Mouse (Mus musculus): Measurements from ENCODE around the gene Nfil3.
A peak's percentile ranks its signal among the peaks of the same experiment; 100 is the strongest.

Nfil3 gene

DNA sequence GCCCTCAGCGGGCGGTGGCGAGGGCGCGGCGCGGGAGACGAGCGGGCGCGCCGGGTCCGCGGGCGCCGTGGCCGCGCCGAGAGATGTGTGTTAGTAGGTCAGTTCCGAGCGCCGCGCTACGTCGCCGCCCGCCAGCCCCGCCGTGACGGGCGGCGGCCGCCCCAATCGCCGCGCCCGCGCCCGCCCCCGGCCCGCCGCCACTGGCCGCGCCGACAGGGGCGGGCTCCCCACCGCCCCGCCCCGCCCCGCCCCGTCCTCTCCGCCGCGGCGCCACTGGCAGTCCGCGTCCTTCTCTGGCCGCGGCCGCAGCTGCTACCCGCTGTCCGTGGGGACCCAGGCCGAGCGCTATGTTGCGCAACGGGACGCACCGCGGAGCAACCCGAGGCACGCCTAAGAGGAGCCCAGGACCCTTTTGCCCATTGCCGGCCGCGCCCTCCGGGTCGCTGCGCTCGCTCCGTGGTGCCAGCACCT lies at the start of gene Nfil3:
Gene Nfil3, minus strand, starts transcription at position 123 of the 471 bp plus-strand sequence.
- DNase-seq (ENCODE audit: low read depth, low spot score), result peak; percentile 74

DNA sequence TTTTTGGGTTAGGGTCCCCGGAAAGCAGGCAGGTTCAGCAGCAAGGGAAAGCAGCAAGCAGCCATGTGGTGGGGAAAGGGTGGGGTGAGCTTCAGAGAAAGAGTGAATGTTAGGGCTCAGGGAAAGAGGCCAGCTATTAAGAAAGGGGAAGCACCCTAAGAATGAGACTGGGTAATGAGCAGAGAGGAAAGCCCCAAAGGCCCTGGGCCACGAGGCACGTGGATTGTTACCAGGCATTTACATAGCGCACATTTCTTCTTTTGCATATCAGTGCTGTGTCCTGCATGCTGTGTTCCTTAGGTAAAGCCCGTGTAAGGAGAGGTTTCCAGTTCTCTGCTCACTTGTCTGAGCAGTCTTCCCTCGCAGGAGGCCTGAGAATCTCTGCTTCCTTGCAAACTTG lies 43.4 kb upstream of the Nfil3 start:
- no peak for DNase-seq (ENCODE audit: low read depth, low spot score)

DNA sequence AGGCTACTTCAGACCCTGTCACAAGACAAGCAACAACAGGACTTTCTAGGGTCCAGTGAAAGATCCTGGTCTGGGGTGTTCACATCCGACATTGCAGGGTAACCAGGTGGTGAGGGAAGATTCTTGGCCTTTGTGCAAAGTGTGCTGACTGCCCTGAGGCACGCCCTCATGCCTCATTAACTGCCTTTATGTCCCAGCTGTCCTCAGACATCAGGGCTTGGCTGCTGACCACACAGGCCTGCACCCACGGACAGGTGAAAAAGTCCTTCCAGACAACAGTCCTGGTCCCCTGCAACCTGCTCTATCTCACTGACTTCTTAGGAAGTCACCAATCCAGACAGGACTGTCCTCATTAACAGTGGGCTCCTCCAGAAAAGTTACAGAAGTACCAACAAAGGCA lies 39.4 kb upstream of the Nfil3 start:
- DNase-seq (ENCODE audit: low read depth, low spot score), result no peak

DNA sequence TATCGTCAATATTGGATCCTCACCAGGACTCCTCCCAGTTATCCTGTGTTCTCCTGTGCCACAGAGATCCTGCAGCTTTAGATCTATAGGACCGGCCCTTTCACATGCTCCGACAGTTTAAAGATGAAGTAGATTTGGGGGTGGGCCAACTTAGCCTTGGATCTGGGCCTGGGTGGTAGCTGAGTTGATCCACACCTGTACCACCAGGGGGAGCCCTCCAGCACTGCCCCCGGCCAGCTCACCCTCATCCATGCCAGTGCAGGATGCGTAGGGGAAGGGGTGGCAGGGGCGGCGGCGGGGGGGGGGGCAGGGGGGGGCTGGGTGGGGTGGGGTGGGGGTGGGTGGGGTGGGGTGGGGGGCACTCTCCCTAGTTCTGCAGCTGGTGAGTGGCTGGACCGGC lies 38.7 kb upstream of the Nfil3 start:
- DNase-seq (ENCODE audit: low read depth, low spot score), result no peak

DNA sequence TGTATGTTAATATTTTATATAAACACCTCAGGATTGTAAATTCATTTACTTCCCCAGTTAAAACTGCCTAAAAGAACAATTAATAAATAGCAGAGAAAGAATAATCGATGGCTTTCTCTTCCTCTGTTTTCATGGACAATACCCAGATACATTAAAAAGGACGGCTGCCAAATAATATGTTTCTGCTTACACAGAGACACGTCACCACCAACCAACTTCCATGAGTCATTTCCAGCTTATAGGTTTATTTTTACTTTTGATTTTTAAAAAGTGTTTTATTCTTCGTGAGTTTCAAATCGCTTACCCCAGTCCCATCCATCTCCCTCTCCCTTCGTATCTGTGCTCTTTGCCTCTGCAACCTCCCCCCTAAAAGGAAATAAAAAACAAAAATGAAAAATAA lies 38.1 kb upstream of the Nfil3 start:
- no peak for DNase-seq (ENCODE audit: low read depth, low spot score)

DNA sequence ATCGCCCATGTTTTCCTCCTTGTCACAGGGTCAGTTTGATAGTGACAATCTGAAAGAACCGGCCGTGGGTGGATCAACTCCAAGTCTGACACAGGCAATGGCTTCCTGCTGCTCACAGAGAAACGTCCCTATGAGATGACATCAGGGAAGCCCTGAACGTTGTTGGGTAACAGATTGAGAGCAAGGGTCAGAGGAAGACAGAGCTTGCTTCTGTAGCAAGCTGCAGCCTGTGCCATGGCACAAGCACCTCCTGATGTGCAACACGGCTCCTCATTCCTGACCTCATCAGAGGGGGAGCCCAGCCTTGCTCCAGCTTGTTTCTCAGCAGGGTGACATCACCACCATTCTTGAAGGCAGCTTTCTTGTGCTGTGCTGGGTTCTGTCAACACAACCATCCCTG lies 37.1 kb upstream of the Nfil3 start:
- no peak for DNase-seq (ENCODE audit: low read depth, low spot score)

DNA sequence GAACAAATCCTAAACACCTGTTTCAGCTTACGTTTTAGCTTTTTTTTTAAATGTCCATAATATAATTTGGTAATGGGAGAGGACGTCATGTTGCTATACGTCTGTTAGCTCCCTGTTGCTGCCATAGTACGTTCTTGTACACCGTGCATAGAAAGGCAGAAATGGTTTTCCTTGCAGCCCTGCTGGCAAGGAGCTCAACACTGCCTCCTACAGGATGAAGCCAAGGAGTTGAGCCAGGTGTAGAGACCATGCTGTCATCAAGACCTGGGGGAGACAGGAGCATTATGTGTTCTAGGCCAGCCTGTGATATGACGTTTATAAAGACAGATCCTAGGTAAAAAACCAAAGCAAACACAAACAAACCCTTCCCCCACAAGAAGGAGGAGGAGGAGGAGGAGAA lies 36.2 kb upstream of the Nfil3 start:
- no peak for DNase-seq (ENCODE audit: low read depth, low spot score)

DNA sequence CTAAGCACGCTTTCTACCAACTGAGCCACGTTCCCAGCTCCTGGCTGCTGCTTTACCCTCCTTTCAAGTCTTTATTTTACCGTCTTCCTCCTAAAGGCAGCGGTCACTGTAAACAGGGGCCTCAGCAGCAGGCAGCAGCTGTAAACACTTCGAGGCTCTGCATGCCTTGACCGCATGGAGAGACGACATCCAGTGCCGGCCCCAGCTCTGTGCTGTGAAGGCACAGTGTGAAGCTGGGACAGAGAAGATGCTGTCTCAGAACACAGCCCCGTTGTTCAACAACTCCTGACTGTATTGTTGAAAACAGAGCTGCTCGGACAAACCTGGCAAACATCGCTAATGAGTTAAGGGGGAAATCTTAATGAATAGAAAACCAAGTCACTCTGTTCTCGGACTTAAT lies 30.6 kb upstream of the Nfil3 start:
- DNase-seq (ENCODE audit: low read depth, low spot score), result no peak

DNA sequence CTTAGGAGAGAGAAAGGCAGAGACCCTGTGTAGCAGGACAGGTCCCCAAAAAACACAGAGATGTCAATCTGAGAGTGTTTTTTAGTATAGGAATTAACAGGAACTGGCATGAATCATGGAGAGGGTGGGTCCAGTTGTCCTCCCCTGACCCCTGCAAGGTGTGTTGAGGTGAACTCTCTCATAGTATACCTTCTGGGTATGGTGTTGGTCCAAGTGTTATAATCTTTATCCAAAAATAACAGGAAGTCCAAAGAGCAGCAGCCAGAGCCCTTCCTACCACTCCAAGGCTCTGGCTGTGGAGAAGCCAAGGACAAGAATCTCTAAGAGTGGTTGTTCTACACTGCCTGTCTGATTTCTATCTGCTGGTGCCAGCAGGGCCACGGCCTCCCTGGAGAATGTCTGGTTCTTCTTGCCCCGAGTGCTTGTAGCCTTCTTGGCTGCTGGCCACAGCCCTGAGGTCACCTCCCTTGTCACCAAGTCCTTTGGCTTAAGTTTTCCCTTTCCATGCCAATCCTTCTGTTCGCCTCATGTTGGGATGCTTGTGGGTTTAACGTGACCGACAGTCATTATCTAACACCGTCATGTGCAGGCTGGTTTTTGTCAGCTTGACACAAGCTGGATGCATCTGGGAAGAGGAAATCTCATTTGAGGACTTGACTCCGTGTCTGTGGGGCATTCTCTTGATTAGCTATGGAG lies 27.8 kb upstream of the Nfil3 start:
- no peak for DNase-seq (ENCODE audit: low read depth, low spot score)

DNA sequence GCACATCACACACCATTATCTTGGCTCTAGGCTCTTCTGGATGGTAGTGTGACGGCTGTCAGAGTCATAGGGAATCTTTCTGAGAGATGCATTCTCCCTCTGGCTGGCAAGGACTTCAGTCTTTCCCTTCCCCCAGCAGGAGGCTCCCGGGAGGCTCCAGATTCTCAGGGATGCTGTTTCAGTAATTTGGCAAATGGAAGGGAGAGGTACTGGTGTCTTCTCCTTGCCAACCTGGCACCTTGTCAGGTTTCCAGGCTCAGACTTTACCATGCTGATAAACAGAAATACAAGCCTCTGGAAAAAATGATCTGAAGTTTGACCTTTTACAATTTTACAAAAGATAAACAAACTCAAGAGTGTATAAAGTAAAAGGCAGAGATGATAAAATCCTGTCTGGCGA lies 26.9 kb upstream of the Nfil3 start:
- DNase-seq (ENCODE audit: low read depth, low spot score), result no peak

DNA sequence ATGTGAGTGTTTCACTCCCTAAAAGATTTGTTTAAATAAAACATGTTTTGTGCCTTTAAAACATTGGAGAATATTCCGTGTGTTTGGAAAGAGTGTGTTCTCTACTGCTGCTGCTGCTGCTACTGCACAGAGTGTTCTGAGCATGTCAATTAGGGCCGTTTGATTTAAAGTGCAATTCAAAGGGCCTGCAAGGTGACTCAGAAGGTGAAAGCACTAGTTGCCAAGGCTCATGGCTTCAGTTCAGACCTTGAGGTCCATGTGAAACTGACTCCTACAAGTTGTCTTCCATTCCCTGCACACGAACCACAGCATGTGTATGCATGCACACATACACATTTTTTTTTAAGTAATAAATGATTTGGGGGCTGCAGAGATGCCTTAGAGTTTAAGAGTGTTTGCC lies 22.4 kb upstream of the Nfil3 start:
- no peak for DNase-seq (ENCODE audit: low read depth, low spot score)

DNA sequence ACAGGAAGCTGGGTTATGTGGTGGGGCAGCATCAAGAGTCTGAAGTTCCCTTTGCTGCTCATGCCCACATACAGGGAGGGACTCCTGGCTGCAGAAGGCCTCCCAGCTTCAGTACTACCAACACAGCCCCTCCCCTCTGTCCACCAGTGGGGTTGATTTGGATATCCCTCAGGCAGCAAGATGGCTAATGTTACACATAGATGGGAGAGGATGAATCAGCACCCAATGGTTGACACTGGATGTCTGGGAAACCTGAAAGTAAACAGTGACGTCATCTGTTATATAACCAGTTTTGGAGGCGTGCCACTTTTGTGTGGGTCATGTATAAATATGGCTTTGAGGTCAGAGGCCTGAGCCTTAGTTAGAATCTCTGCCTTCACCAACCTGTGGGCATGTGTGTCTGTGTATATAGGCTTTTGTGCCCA lies 20.6 kb upstream of the Nfil3 start:
- DNase-seq (ENCODE audit: low read depth, low spot score), result no peak

DNA sequence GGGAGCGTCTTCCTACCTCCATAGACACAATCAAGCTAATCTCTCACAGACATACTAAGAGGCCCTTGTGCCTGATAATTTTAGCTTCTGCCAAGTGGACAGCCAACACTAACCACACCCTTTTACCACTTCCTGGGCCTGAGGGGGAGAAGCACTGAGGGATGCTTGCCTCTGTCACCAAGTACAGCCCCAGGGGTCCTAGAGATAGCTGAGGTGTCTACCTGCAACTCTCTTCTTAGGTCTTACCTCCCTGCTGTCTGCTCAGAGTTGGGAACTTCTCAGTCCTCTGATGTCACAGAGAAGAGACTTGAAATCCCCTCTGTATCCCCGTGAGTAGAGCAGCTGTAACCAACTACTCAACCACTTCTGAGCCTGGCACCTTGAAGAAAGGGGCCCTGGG lies 19.6 kb upstream of the Nfil3 start:
- DNase-seq (ENCODE audit: low read depth, low spot score), result no peak

DNA sequence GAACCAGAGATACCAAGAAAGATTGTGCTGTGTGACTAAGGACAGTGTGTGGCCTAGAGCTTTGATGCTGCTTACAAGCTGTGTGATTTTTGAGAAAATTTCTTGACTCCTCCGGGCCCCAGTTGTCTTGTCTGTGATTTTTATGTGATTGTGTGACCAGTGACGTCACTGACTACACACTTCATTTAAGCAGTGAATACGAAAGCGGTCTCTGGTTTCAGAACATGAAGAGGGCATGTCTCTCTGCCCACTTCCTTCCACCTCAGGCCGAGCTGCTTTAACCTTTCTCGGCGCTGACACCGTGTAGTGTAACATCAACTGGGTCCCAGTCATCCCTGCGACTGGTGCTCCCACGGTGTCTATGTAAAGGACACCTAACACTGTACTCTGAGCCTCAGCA lies 17.7 kb upstream of the Nfil3 start:
- no peak for DNase-seq (ENCODE audit: low read depth, low spot score)

DNA sequence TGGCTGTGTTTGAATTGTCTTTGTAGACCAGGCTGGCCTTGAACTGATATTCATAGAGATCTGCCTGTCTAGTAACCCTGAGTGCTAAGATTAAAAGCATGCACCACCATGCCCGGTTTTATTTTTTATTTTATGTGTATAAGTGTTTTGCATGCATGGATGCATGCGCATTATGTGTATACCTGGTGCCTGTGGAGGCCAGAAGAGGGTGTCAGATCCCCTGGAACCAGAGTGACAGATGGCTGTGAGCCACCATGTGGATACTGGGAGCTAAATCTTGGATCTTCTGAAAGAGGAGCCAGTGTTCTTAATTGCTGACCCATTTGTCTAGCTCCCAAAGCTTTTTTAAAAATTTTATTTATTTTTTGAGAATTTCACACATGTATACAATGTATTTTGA lies 16.9 kb upstream of the Nfil3 start:
- DNase-seq (ENCODE audit: low read depth, low spot score), result no peak

DNA sequence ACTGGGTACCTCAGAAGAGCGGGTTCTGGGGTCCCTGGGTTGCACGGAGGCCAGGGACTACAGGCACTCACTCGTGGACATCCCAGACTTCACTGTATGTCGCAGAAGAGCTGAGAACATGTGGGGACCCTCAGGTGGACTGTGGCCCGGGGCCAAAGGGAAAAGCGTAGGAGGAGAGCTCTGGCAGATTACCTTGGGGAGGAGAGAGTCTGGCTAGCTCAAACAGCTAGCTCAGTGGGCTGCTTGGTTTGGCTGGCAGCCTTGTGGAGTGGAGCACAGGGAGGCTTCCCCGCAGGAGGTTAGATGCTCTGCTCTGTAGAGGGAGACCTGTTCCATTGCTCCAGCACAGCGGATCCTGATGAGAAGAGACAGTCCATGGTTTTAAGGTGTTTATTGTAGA lies 15.3 kb upstream of the Nfil3 start:
- DNase-seq (ENCODE audit: low read depth, low spot score), result no peak

DNA sequence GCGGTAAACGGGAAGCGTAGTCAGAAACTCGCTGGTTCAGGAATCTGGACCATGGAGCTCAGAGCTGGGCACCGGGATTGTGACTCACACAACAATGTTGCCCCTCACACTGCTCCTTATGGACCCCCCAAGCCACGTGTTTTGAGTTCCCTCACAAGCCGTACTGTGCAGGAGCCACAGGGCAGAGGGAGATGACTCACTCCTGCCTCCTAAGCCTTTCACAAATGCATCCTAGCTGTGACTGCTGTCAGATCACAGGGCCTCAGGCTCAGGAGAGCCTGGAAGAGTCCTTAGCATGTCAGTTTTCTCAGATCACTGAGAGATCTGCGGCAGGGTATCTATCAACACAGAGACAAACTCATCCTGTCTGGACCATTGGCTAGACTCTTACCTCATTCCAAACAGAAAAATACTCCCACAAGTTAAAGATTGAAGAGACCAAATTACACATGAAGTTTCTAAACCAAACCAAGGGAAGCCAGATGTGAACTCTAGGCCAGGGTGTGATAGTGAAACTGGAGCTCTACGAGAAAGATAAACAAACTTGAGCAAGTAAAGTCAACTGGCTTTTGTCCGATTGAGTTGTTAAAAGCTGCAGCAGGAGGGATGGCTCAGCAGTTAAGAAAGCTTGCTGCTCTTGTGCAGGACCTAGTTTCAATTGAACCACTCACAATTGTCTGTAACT lies 13.5 kb upstream of the Nfil3 start:
- DNase-seq (ENCODE audit: low read depth, low spot score), result no peak

DNA sequence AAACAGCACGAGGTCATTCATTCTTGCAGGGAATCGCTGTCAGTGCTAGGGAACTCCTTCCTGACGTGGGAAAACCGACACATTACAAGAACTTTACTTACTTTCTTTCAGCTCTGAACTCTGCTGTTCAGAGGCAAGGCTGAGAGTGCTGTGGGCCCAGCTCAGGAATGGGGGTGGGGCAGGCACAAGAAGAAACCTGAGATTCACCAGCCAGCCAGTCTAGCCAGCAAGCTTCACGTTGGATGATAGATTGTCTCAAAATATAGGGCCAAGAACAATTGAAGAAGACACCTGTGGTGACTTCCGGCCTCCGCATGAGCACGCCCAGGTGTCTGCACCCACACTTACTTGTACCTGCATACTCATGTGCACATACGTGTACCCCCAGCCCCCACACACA lies 9.3 kb upstream of the Nfil3 start:
- no peak for DNase-seq (ENCODE audit: low read depth, low spot score)

DNA sequence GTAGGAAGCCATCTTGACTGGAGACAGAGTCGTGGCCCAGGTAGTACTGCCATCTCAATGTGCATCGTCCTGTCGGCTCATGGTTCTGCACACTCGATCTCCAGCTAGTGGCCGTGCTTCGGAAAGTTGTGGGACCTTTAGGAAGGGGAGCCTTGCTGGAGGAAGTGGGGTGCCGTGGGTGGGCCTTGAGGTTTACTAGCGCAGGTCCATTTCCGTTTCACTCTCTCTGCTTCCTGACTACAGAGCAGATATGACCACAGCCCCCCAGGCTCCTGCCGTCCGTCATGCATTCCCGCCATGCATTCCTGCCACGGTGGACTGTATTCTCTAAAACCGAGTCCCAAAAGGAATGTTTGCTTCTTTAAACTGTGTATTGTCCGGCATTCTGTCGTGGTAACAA lies 8.1 kb upstream of the Nfil3 start:
- no peak for DNase-seq (ENCODE audit: low read depth, low spot score)

DNA sequence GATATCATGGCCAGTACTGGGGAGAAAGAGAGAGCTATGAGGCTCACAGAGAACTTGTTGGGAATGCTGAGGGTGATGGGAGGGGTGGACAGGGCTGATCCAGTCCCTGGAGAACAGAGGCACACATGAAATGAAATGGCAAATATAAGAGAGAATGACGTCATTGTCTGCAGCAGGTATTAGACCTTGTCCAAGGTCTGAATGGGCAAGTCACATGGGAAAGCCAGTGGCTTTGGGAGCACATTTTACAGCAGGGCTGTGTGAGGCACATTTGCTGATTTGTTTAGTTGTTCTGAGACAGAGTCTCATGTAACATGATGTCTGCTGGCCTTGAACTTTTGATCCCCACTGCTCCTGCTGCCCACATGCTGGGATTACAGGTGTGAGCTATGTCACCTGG lies 7.0 kb upstream of the Nfil3 start:
- DNase-seq (ENCODE audit: low read depth, low spot score), result no peak

DNA sequence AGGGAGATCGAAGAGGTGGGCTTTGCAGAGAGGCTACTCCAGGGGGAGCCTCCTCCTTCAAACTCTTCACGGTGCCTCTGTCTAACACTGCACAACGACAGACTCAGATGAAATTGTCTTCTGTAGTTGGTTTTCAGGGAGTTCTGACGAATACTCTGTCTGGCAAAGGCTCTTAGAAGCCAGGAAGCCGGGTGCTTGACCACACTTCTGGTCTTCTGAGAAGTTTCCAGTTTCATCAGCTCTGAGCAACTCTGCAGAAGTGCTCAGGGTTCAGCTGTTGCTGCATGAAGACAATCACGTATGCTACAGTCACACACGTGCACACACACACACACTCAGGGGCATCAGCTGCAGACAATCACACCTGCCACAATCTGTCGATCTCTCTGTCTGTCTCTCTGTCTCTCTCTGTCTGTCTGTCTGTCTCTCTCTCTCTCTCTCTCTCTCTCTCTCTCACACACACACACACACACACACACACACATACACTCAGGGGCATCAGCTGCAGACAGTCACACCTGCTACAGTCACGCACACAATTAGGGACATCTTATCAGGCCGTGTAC lies 5.4 kb upstream of the Nfil3 start:
- no peak for DNase-seq (ENCODE audit: low read depth, low spot score)

DNA sequence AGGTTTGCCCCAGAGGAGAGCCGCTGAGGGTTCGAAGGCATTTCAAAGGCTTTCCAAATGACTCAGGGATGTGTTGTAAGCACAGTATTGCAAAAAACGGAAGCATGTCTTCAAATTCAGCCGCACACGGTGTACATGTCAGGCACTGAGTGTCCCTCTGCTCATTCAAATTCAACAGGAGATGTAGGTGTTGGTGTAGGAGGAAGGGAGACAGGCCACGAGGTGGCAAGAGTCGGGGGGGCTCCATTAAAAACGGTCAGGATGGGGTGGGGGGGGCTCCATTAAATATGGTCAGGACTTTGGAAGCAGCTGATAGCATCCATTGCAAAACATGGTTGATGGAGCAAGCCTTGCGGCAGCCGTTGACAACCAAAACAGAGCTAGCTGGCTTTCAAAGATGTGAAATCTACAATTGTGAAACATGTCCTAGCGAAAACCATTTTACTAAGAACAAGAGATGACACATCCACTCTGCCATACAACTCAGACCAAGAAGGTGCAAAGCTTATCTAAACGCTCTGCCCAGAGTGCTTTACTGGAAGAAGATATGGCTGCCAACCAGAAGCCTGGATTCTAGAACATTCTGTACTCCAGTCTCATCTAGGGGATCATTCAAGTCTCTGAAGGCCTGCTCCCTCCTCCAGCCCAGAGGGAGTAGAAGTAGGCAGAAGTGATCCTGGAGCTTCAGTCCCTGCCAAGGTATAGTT lies 4.8 kb upstream of the Nfil3 start:
- no peak for DNase-seq (ENCODE audit: low read depth, low spot score)

DNA sequence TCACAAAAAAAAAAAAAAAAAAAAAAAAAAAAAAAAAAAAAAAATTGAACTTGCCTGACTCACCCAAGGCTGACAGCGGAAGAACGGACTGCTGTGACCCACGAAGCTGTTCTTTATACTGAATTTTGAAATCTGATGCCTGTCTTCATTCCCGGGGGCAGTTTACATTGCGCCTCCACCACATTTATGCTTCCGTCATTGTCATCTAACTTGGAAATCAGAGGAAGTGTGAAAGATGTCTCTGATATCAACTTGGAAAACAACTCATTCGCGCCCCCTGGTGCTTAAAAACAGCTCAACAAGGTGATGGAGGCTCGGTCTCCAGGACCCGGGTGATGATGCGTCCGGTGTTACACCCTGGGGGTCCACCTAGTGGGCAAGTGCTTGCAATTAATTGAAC lies 1.8 kb upstream of the Nfil3 start:
- DNase-seq (ENCODE audit: low read depth, low spot score), result peak; percentile 86

Measured in retina, postnatal 7 days (tissue).